Mouse (Mus musculus): ENCODE data around the gene Arl6ip5. TPM values are rescaled to one million over a fixed set of nuclear protein-coding genes. Genes with fewer than 3 reads are reported as not detected.

Gene Arl6ip5
- total RNA-seq, 2 experiments from 2014 or later, result 195 to 205 TPM

DNA sequence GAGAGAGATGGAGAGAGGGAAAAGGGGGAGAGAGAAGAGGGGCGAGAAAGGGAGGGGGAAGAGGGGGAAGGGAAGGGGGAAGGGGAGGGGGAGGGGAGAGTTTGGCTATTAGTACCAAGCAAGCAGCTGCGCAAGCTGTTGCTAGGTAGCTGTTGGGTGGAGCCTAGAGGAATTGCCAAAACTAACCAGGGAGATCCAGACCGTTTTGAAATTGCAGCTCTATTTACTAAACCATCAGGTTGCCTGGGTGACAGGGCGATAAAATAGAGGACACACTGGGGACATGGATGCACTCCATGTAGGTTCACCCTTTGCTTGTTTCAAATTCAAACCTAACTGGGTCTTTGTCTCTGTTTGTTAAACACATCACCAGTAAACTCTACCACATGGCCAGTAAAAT lies 65.9 kb downstream of the Arl6ip5 start:
- TF ChIP-seq CTCF (IDR thresholded peaks at IDR 0.05), result no peak
- no peak overlapping the region for H3K4me3 ChIP-seq
- H3K27ac ChIP-seq, result no peak overlapping the region
- intact Hi-C loops (cut with DNase I), result loop anchor here (5.0 kb wide), 1 partner anchor 231 kb away; no protein-coding TSS in a partner anchor
- no peak for DNase-seq (ENCODE audit: extremely low spot score in 1 of 2, low spot score in 2 of 2)

DNA sequence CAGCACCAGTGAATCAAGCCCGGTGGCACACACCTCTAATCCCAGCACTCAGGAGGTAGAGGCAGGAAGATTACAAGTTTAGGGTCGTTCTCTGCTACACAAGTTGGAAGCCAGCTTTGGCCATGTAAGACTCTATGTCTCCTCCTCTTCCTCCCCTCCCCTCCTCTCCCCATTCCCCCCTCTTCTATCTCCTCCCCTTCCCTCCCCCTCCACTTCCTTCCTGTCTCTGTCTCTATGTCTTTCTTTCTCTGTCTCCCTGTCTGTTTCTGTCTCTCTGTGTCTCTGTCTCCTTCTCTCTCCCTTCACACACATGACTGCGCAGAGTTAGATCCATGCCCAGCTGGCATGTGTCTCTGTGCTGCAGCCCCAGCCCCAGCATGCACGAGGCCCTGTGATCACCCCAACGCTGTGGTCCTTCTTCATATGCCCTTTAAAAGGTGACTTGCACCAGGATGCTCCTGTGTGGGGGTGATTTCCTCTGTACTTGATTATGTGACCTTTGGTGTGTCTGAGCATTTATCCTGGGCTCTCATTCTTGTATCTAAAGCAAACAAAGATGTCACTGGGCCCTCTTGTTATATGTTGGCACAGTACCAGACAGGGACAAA lies 66.5 kb downstream of the Arl6ip5 start:
- no peak overlapping the region for H3K27ac ChIP-seq
- no peak for TF ChIP-seq CTCF (IDR thresholded peaks at IDR 0.05)

DNA sequence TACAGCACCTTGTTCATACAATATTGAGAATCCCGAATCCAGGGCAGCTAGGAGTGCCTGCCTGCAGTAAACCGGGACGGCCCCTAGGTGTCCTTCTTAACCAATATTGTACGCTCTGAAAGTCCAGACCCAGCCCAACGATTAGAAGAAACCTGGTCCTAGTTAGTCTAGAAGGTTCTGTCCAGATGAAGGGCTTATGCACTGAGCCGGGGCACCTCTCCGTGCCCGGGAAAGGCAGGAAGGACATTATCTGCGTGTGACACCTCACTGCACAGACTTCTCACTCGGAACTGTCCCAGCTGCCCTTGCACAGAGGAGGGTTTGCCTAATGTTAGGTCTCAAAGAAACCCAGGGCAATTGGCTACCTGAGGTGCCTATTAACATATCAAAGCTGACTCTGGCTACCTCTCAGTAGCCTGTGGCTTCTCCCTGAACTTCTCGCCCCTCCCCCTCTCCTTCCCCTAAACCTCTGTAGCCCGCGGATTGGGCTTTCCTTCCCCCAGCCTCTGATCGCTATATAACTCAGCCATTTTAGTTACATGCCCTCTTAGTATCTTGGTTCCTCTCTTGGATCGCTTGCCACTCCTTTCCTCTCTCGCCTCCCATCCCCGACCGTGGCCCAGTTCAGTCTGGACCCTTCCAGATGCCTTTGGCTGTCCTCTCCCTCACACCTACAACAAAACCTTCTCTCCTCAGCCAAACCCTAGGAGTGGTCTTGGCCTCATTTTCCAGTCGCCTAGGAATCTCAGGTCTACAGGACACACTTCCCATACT lies 67.7 kb downstream of the Arl6ip5 start:
- TF ChIP-seq CTCF (IDR thresholded peaks at IDR 0.05), result peak; percentile 90
- DNase-seq (ENCODE audit: extremely low spot score in 1 of 2, low spot score in 2 of 2), result peak; percentile 71 to 81
- H3K4me3 ChIP-seq, result peak overlapping the region; percentile 26; the same call in 1 of the 2 replicates
- intact Hi-C loops (cut with DNase I), result loop anchor here (1.0 to 5.0 kb wide), 4 partner anchors 139 to 463 kb away; no protein-coding TSS in a partner anchor
- H3K27ac ChIP-seq, result no peak overlapping the region

More for the DNA sequence above, 66.5 kb downstream of the Arl6ip5 start:
- intact Hi-C loops (cut with DNase I), result loop anchor here (5.0 kb wide), 1 partner anchor 230 kb away; no protein-coding TSS in a partner anchor
- DNase-seq (ENCODE audit: extremely low spot score in 1 of 2, low spot score in 2 of 2), result no peak
- no peak overlapping the region for H3K4me3 ChIP-seq

GRCm38 (mm10) chr6:97278878-97279277 lies 68.4 kb downstream of the Arl6ip5 start:
- Histone ChIP-seq H3K4me3 (no peak overlapping the region), H3K27ac (no peak overlapping the region)
- no peak for DNase-seq (ENCODE audit: extremely low spot score in 1 of 2, low spot score in 2 of 2)
- no peak for TF ChIP-seq CTCF (IDR thresholded peaks at IDR 0.05)
- intact Hi-C loops (cut with DNase I), result loop anchor here (1.0 to 5.0 kb wide), 4 partner anchors 138 to 462 kb away; no protein-coding TSS in a partner anchor

Other genes with a start within 250 kb of the Arl6ip5 start
- gene Fam19a4, start 150.3 kb upstream of the Arl6ip5 start, total RNA-seq (2021), result under 1 TPM; 0.16 to 0.54 TPM
- gene Eogt, start 61.5 kb upstream of the Arl6ip5 start, total RNA-seq (2021), result 10 to 100 TPM; 30.2 to 31.2 TPM
- gene Tmf1, start 31.6 kb upstream of the Arl6ip5 start, total RNA-seq (2021), result 10 to 100 TPM; 51.9 to 52.9 TPM
- gene Uba3, start 5.0 kb upstream of the Arl6ip5 start, total RNA-seq (2021), result 10 to 100 TPM; 77.3 to 79.0 TPM
- gene Lmod3, start 42.1 kb downstream of the Arl6ip5 start, total RNA-seq (2021), result not detected